In the genomic region with DNA sequence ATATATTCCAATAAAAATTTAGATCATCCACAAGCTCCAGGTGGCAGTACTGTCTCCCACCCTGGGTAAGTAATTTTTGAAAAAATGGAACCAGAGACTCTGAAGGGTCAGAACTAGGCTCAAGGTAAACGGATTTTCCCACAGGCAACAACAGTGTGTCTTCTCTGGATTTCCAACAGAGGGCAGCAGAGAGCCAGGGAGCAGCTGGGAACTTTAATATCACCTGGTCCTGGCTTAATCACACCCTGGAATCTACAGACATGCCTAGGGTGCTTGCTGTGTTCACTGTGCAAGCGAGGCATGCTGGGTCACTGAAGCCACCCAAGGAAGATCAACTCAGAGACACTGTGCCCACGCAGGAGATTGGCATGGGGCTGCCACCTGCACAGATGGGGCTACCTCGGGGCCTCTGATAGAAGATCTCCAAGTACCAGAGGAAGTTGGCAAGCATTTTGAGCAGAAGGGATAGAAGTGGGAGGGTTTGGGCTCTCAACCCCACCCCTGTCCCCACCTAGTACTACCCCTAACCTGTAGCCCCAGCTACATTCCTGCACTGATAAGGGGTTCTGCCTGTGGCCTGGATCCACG, we compare ENCODE assay signal across 9 mouse cellular contexts. TPM values are rescaled to one million over a fixed set of nuclear protein-coding genes. Genes with fewer than 3 reads are reported as not detected.
DNase-seq lines count a peak whose midpoint lies in the region; ATAC-seq and TF ChIP-seq lines count a peak whose summit lies in the region.
"Had no signal": no experiment of that assay in that cellular context is flagged by ENCODE, and none has a peak within 500 bp of the region (broad histone marks: within the 10 kb centered on the region; RNA-seq: fewer than 3 reads in every experiment).

No protein-coding gene starts in this region.

- TF ChIP-seq CTCF in heart, adult 2 months (IDR thresholded peaks at IDR 0.05), result peak; percentile 99; the same call in 1 of the 2 replicates

- no peaks in the 10 kb centered on the region for H3K36me3 ChIP-seq in heart, adult 2 months (ENCODE audit: control insufficient read depth, insufficient read depth, low read length)
- H3K36me3 ChIP-seq in heart, embryonic 11.5 days (ENCODE audit: control insufficient read depth, insufficient read depth, low read length), result no peaks in the 10 kb centered on the region
- H3K36me3 ChIP-seq in splenic B cell, adult 2 months (ENCODE audit: control insufficient read depth, insufficient read depth, low read length, poor library complexity, severe bottlenecking), result no peaks in the 10 kb centered on the region
- H3K36me3 ChIP-seq: embryonic facial prominence, embryonic 12.5 days had no signal

- TF ChIP-seq EP300 in heart, adult 2 months (IDR thresholded peaks at IDR 0.05; ENCODE audit: insufficient read depth, low read depth, low read length), result no peak

- WGBS in heart, adult 2 months, result 28% methylated on average over 5 of the region's 5 CpGs
- 33% methylated on average over 5 of the region's 5 CpGs for WGBS in heart, embryonic 11.5 days (ENCODE audit: insufficient replicate concordance)

- intact Hi-C loops in heart, adult 2 months (cut with DNase I), result loop anchor here (2.0 kb wide), 1 partner anchor 115 kb away; no protein-coding TSS in a partner anchor

- H3K27me3 ChIP-seq in heart, adult 2 months (ENCODE audit: control insufficient read depth, insufficient read depth, low read length), result no peaks in the 10 kb centered on the region
- no peaks in the 10 kb centered on the region for H3K27me3 ChIP-seq in heart, embryonic 11.5 days (ENCODE audit: control insufficient read depth, insufficient read depth, low read length)
- H3K27me3 ChIP-seq in splenic B cell, adult 2 months (ENCODE audit: control insufficient read depth, insufficient read depth, low read length, poor library complexity, severe bottlenecking), result no peaks in the 10 kb centered on the region
- H3K27me3 ChIP-seq: embryonic facial prominence, embryonic 12.5 days had no signal

- H3K4me3 ChIP-seq in heart, adult 2 months, result no peak overlapping the region
- no peak overlapping the region for H3K4me3 ChIP-seq in heart, embryonic 11.5 days (ENCODE audit: low read depth, low read length)
- H3K4me3 ChIP-seq: embryonic facial prominence, embryonic 12.5 days had no signal

- no peak overlapping the region for H3K27ac ChIP-seq in heart, adult 2 months
- no peak overlapping the region for H3K27ac ChIP-seq in heart, embryonic 11.5 days (ENCODE audit: low read depth, low read length)
- H3K27ac ChIP-seq: embryonic facial prominence, embryonic 12.5 days had no signal

- DNase-seq in heart, adult 2 months, result peak in 1 of 2 experiments; percentile 44
- DNase-seq in urinary bladder, postnatal 25 days (ENCODE audit: low spot score), result peak; percentile 69
- DNase-seq in urinary bladder, postnatal 4 days (ENCODE audit: low spot score in 2 of 2), result no peak
- peak; percentile 62 to 66 for DNase-seq in cerebellum, postnatal 36 days
- peak; percentile 54 to 75 for DNase-seq in kidney, postnatal 36 days
- DNase-seq in splenic B cell, adult 2 months (ENCODE audit: low read depth, low spot score), result peak; percentile 77
- DNase-seq in left cerebral cortex, adult 11 months (ENCODE audit: low spot score), result no peak

- ATAC-seq in heart, embryonic 11.5 days (replicated peaks; ENCODE audit: insufficient number of reproducible peaks, low FRiP score, low TSS enrichment), result no peak

- peaks cover 3% of the 10 kb centered on the region for H3K4me1 ChIP-seq in heart, adult 2 months (ENCODE audit: control insufficient read depth, insufficient read depth, low read length)
- H3K4me1 ChIP-seq in heart, embryonic 11.5 days (ENCODE audit: control insufficient read depth, insufficient read depth, low read length), result no peaks in the 10 kb centered on the region; the same call in 1 of the 2 replicates

- TF ChIP-seq POLR2A in heart, adult 2 months (IDR thresholded peaks at IDR 0.05; ENCODE audit: insufficient read depth, low read depth, low read length), result no peak

- no peak overlapping the region for H3K4me2 ChIP-seq in heart, embryonic 11.5 days
- H3K4me2 ChIP-seq: embryonic facial prominence, embryonic 12.5 days had no signal

- H3K79me2 ChIP-seq in heart, adult 2 months (replicated peaks; ENCODE audit: control insufficient read depth, insufficient read depth, low read length), result no peaks in the 10 kb centered on the region

- no peak overlapping the region for H3K9ac ChIP-seq in heart, adult 2 months (ENCODE audit: low read depth, low read length)
- no peak overlapping the region for H3K9ac ChIP-seq in heart, embryonic 11.5 days (ENCODE audit: low read depth, low read length)
- H3K9ac ChIP-seq: embryonic facial prominence, embryonic 12.5 days had no signal

- H3K9me3 ChIP-seq in heart, embryonic 11.5 days (replicated peaks; ENCODE audit: control insufficient read depth, low read length), result no peaks in the 10 kb centered on the region
- H3K9me3 ChIP-seq: embryonic facial prominence, embryonic 12.5 days had no signal

RNA-seq across cellular contexts. Expression of a gene that starts 4.6 kb away (rescaled TPM):
- 1 to 10 TPM; 2.2 to 2.5 TPM for total RNA-seq in heart, adult 2 months (2021)
- polyA plus RNA-seq in heart, adult 2 months (2012; rRNA removed), result 3.9 and 5.4 TPM in 2 replicates
- polyA plus RNA-seq in heart, embryonic 11.5 days (2014; fragmentation: Nextera tagmentation; extraction: Ambion mirVana), result 1.2 TPM in 2 replicates

RNA-seq across cellular contexts. Expression of a gene that starts 4.6 kb away (rescaled TPM):
- 10 to 100 TPM; 32.2 to 33.5 TPM for total RNA-seq in heart, adult 2 months (2021)
- polyA plus RNA-seq in heart, adult 2 months (2012; rRNA removed), result 32.9 and 45.0 TPM in 2 replicates
- 77.0 and 79.0 TPM in 2 replicates for polyA plus RNA-seq in heart, embryonic 11.5 days (2014; fragmentation: Nextera tagmentation; extraction: Ambion mirVana)

RNA-seq across cellular contexts. Expression of a gene that starts 14.1 kb away (rescaled TPM):
- total RNA-seq in heart, adult 2 months (2021), result not detected
- polyA plus RNA-seq in heart, adult 2 months (2012; rRNA removed), result 0.06 TPM in 1 of 2 replicates, not detected in the other
- polyA plus RNA-seq in heart, embryonic 11.5 days (2014; fragmentation: Nextera tagmentation; extraction: Ambion mirVana), result 0.15 TPM in 1 of 2 replicates, not detected in the other

RNA-seq across cellular contexts. Expression of a gene that starts 40.4 kb away (rescaled TPM):
- 1 to 10 TPM in 1 of 2 experiments, under 1 TPM in 1; 0.80 to 1.2 TPM for total RNA-seq in heart, adult 2 months (2021)
- polyA plus RNA-seq in heart, adult 2 months (2012; rRNA removed), result 1.5 and 1.7 TPM in 2 replicates
- polyA plus RNA-seq in heart, embryonic 11.5 days (2014; fragmentation: Nextera tagmentation; extraction: Ambion mirVana), result 2.2 and 2.7 TPM in 2 replicates

RNA-seq across cellular contexts. Expression of a gene that starts 45.0 kb away (rescaled TPM):
- total RNA-seq in heart, adult 2 months (2021), result 10 to 100 TPM; 22.4 to 27.2 TPM
- 11.1 and 11.8 TPM in 2 replicates for polyA plus RNA-seq in heart, adult 2 months (2012; rRNA removed)
- polyA plus RNA-seq in heart, embryonic 11.5 days (2014; fragmentation: Nextera tagmentation; extraction: Ambion mirVana), result 8.0 and 9.7 TPM in 2 replicates

Comparison
In these comparisons a context has a peak if more than half of its experiments do, and no peak if none do; other contexts are left out.
1. DNase-seq: peak in urinary bladder, postnatal 25 days (single experiment), cerebellum, postnatal 36 days (2 of 2), kidney, postnatal 36 days (2 of 2) and splenic B cell, adult 2 months (single experiment); none in urinary bladder, postnatal 4 days (0 of 2) and left cerebral cortex, adult 11 months (single experiment).